Mouse (Mus musculus) cortical plate, adult 2 months (tissue): ENCODE results near the gene Nes. TPM values are rescaled to one million over a fixed set of nuclear protein-coding genes. Genes with fewer than 3 reads are reported as not detected.

Experiments
- H3K27ac ChIP-seq: fragments of 200-500 bp; 2 replicates; pipeline ENCODE4 v1.5.1; 2012; ENCODE audit warnings: low read length, control low read depth, inconsistent platforms; ENCODE audit not compliant: insufficient read depth
- H3K4me1 ChIP-seq: fragments of 200-500 bp; 2 replicates; pipeline ENCODE4 v1.6.1; 2011; ENCODE audit warnings: low read length; ENCODE audit not compliant: control insufficient read depth, insufficient read depth
- H3K4me3 ChIP-seq: fragments of 200-500 bp; 2 replicates; pipeline ENCODE4 v1.5.1; 2011; ENCODE audit warnings: mild to moderate bottlenecking, low read length, control low read depth; ENCODE audit not compliant: insufficient read depth
- CTCF ChIP-seq: fragments of 200-500 bp; IDR thresholded peaks from 2 replicates; pipeline ENCODE4 v1.5.1; 2011; ENCODE audit warnings: mild to moderate bottlenecking, control low read depth, low read length; ENCODE audit not compliant: insufficient read depth; ENCODE audit errors: extremely low read depth
- POLR2A ChIP-seq: fragments of 200-500 bp; IDR thresholded peaks from 2 replicates; pipeline ENCODE4 v1.6.1; 2011; ENCODE audit warnings: mild to moderate bottlenecking, low read length, control low read depth; ENCODE audit not compliant: insufficient read depth; ENCODE audit errors: extremely low read depth
- polyA plus RNA-seq: library from polyadenylated mRNA; depleted of rRNA; stranded (reverse); fragments of >200 nt; gene quantifications from 2 replicates; pipeline ENCODE4 v1.2.3, GENCODE M21; 2012; rRNA removed

The Nes gene
- polyA plus RNA-seq, 1 experiment = 3.6 TPM

DNA sequence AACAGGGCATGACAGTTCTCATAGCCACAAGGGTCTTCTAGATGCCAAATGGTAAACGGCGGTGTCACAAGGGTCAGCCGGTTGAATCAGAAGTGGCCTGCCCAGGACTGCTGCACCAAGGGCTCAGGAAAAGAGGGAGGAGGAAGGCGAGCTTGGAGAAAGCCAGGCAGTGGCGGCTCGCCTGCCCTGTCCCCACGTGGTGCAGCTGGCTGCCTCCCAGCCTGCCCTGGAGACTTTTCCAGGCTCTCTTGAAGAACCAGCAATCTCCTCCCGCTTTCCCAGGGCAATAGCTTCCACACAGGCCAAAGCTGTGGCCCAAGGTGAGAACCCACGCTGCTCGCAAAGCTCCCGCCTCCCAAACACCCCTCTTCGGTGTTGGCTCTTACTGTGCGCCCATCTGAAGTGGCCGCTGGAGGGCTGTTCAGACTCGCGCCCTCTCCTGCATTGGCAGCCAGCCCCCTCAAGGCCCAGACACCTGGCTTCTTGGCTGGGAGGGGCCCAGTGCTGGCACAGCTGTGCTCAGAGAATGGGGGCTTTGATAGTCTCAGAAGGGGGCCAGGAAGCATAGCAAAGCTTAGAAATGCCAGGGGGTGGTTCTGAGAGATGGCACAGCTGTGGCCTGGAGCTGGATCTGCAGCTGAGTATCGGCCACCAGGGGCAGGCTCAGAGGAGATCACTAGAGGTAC, 31.6 kb downstream of the Nes start:
- TF ChIP-seq POLR2A (no peak), CTCF (no peak)
- Histone ChIP-seq H3K4me3 (no peak overlapping the region), H3K27ac (peak overlapping the region; percentile 29; the same call in 1 of the 2 replicates)

DNA sequence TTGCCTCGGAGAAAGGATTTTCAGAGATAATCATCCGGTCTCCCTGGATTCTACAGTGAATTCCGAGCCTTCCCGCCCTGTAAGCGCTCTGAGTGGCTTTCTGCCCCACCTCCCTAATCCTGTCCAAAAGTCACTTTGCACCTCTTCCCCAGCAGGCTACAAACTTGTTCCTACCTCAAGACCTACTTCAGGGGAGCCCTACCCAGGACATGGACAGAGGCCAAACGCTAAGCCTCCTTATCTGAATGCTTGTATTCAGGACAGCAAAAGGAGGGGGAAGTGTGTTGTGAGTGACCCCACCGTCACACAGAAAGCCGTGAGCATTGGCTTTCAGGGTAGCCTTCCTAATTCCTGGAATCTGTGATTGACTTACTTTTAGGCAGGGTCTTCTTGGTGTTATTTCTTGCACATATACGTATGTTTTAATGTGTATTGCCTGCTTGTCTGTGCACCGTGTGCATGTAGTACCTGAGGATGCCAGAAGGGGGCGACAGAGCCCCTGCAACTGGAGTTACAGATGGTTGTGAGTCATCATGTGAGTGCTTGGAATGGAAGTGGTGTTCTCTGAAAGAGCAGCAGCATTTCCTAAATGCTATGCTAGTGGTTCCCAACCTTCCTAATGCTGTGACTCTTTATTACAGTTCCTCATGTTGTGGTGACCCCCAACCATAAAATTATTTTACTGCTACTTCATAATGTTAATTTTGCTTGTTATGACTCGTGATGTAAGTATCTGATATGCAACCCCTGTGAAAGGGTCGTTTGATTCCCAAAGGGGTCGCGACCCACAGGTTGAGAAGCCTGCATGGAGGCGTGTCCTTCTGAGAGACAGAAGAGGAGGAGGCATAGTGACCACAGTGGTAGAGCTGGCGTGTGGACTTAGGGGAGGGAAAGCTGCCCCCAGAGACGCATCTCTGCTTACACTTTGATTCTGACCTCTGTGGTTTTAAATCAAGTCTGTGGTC, 35.2 kb downstream of the Nes start:
- Histone ChIP-seq H3K27ac (no peak overlapping the region), H3K4me1 (no peaks in the 10 kb centered on the region), H3K4me3 (no peak overlapping the region)
- TF ChIP-seq POLR2A (no peak), CTCF (peak; percentile 42; the same call in 1 of the 2 replicates)

More for the DNA sequence above, 31.6 kb downstream of the Nes start:
- no peaks in the 10 kb centered on the region for H3K4me1 ChIP-seq

DNA sequence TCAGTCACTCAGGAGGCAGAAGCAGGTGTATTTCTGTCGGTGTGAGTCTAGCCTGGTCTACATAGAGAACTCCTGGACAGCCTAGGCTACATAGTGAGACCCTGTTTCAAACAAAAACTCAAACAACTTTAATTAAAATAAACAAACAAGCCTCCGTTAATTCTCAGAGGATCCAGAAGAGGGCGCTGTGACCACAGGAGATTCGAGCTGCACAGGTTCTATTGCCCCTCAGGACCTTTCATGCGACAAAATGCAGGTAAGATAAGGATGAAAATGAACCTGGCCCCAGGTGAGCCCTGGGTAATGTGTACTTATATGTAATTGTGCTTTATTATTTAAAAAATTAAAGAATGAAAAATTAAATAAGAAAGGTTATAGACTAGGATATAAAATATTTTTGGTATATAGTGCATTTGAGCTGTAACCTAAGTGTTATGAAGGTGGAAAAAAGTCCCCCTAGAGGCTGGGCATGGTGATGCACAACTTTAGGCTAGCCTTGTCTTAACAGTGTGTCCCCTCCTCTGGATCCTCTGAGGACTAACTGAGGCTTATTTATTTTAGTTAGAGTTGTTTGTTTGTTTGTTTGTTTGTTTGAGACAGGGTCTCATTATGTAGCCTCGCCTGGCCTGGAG, 39.9 kb downstream of the Nes start:
- Histone ChIP-seq H3K27ac (no peak overlapping the region), H3K4me1 (no peaks in the 10 kb centered on the region), H3K4me3 (no peak overlapping the region)
- peak; percentile 48 for TF ChIP-seq CTCF
- TF ChIP-seq POLR2A = no peak

DNA sequence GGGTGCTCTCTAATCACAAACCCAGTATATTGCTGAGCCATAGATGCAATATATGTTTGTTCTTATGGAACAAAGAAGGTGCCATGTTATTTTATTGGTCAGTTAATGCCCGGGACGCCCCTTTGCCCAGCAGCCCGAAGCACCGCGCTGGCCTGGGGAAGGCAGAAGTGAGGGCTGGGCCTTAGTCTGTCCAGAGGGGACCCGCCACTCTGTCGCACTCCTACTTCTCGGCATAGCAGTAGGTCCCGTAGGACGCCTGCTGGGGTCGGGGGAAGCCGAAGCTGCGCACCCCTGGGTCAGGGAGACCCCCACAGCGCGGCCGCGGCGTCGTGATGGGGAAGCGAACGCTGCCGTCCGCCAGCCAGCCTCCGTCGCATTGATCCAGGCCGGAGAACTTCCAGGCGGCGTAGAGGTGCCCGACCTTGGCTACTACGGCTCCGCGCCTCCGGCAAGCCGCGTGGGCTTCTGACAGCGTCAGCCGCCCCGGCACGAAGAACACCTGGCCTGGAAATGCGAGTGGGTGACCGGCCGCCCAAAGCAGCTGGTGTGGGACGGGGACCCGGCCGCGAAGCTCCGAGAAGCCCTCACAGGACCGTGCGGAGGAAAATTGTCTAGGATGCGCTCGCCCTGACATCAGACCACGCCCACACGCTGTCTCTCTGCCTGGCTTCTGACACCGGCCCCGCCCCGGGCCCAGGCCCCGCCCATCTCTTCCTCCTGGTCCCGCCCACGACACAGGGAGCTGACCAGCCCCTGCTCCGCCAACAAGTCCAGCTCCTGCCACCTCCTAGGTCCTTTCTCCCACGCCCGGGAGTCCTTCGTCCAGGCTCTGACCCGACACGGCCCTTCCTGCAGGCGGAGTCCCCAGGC, 51.7 kb downstream of the Nes start:
- Histone ChIP-seq H3K27ac (no peak overlapping the region), H3K4me3 (peak overlapping the region; percentile 47), H3K4me1 (no peaks in the 10 kb centered on the region)
- TF ChIP-seq POLR2A = peak; percentile 59; the same call in 1 of the 2 replicates
- TF ChIP-seq CTCF = no peak

DNA sequence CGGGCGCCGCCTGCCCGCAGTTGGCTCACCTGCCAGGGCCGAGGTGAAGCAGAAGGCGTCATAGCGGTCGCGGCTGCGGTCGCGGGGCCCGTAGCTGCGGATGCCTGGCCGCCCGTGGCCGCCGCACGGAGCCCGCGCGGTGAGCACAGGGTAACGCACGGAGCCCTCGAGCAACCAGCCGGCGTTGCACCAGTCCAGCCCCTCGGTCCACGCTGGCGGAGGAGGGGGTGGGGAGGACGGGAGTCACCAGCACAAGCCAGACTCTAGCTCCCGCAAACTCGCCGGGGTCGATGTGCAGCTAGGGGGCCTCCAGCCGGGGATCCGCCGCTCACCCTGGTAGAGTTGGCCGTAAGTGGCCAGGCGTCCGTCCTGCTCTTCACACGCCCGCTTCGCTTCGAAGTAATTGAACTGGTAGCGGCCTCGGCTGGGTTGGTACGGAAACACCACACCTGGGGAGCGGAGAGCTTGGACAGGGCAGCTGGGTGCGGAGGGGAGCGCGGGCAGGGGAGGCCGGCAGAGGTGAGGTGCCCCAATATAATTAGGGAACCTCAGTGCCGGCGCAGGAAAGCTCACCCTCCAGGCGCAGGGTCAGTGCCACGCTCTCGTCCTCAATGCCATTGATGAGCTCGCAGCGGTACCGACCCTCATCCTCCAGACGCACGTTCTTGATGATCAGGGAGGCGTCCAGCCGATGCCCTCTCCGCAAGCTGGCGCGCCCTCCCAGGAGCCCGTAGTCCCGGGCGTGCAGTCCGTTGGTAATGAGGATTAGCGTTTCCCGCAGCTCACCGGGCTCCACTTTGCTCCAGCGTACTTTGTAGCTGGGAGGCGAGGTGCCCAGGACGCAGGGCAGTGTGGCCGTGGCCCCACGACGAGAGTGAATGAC, 52.6 kb downstream of the Nes start:
- TF ChIP-seq POLR2A = no peak
- TF ChIP-seq CTCF = no peak
- no peaks in the 10 kb centered on the region for H3K4me1 ChIP-seq
- peak overlapping the region; percentile 47 for H3K4me3 ChIP-seq
- no peak overlapping the region for H3K27ac ChIP-seq

DNA sequence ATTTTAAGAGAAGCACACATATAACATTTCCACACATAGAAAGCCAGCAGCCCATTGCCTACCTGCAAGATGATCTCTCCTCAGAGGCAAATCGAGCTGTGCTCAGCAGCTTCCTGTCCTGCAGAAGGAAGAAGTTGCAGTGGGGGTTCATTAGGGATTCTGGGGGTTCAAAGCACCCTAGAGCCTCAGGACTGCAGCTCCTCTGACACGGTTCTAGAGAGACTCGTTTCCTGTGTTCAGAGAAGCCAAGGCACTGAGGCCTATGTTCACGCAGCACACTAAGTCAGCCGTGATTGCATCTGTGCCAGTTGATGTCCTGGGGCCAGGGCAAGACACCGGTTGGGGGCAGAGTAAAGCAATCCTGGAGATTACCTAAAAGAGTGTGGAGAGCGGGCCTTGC, 55.9 kb downstream of the Nes start:
- peak overlapping the region; percentile 10; the same call in 1 of the 2 replicates for H3K4me3 ChIP-seq
- 0 out of 2 replicates have a peak overlapping the region, but pooled peaks have one; percentile 42 for H3K27ac ChIP-seq
- no peaks in the 10 kb centered on the region for H3K4me1 ChIP-seq
- TF ChIP-seq POLR2A (no peak), CTCF (no peak)

DNA sequence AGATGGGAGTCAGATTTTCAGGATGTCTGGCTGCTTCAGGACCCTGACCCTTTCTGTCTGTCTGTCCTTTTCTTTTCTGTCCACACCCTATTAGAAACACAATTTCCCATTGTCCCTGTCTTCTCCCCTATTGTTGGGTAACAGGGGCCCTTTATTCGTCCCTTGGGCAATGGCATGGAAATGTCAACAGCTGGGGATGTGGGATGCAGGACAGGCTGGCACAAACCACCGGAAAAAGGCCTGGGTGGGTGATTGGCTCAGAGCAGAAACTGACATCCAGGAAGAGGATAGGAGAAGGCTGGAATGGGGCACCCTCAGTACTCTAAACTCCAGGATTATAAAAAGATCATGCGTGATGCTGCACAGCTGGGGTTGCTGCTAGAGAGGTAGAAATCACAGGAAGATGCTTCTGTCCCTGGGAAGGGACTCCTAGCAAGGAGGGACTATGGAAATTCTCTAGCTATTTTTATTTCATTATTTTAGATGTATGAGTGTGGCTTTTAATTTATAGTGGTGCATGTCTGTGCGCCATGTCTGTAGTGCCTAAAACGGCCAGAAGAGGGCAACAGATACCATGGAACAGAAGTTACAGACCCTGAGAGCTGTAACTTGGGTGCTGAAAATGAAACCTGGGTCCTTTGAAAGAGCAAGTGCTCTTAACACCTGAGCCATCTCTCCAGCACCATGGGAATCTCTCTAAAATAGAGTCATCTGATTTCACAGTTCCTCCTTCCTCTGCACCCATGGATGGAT, 56.7 kb downstream of the Nes start, which contains the start of gene Hapln2:
Gene Hapln2, minus strand, starts transcription at position 150 of the 753 bp plus-strand sequence.
- Histone ChIP-seq H3K4me1 (no peaks in the 10 kb centered on the region), H3K4me3 (peak within 1 kb of the TSS; percentile 10; the same call in 1 of the 2 replicates), H3K27ac (0 out of 2 replicates have a peak within 1 kb of the TSS, but pooled peaks have one; percentile 42)
- TF ChIP-seq POLR2A (no peak), CTCF (peak; percentile 29; the same call in 1 of the 2 replicates)

Other genes starting within 250 kb of the Nes start
- 0.38 and 0.81 TPM in 2 replicates for gene Lrrc71, start 222.5 kb upstream of the Nes start, polyA plus RNA-seq
- gene Ntrk1, start 175.9 kb upstream of the Nes start, polyA plus RNA-seq = 0.40 TPM in 1 of 2 replicates, not detected in the other
- 0.25 and 0.27 TPM in 2 replicates for gene Insrr, start 174.1 kb upstream of the Nes start, polyA plus RNA-seq
- gene Pear1, start 146.8 kb upstream of the Nes start, polyA plus RNA-seq = 9.6 and 9.9 TPM in 2 replicates
- gene Sh2d2a, start 124.3 kb upstream of the Nes start, polyA plus RNA-seq = 0.04 TPM in 1 of 2 replicates, not detected in the other
- gene Prcc, start 85.5 kb upstream of the Nes start, polyA plus RNA-seq = 36.6 and 37.2 TPM in 2 replicates
- gene Hdgf, start 64.8 kb upstream of the Nes start, polyA plus RNA-seq = 169 and 175 TPM in 2 replicates
- 69.2 and 72.4 TPM in 2 replicates for gene Mrpl24, start 51.6 kb upstream of the Nes start, polyA plus RNA-seq
- 11.3 and 12.0 TPM in 2 replicates for gene Isg20l2, start 40.8 kb upstream of the Nes start, polyA plus RNA-seq
- gene Rrnad1, start 40.4 kb upstream of the Nes start, polyA plus RNA-seq = 45.0 and 48.7 TPM in 2 replicates
- gene Crabp2, start 22.4 kb upstream of the Nes start, polyA plus RNA-seq = 5.2 and 6.2 TPM in 2 replicates
- 378 and 380 TPM in 2 replicates for gene Bcan, start 29.2 kb downstream of the Nes start, polyA plus RNA-seq
- gene Hapln2, start 56.5 kb downstream of the Nes start, polyA plus RNA-seq = 38.5 and 52.4 TPM in 2 replicates
- gene Gpatch4, start 72.0 kb downstream of the Nes start, polyA plus RNA-seq = 14.1 and 14.3 TPM in 2 replicates
- gene Naxe, start 87.4 kb downstream of the Nes start, polyA plus RNA-seq = 93.2 and 94.3 TPM in 2 replicates
- gene Ttc24, start 107.2 kb downstream of the Nes start, polyA plus RNA-seq = not detected in 2 replicates
- gene Iqgap3, start 110.9 kb downstream of the Nes start, polyA plus RNA-seq = 0.59 and 0.96 TPM in 2 replicates
- 128 and 131 TPM in 2 replicates for gene Mef2d, start 171.3 kb downstream of the Nes start, polyA plus RNA-seq